9 mouse cellular contexts compared by ENCODE assay signal in genomic region chr1:134080406-134080805, GRCm38 (mm10). TPM values are rescaled to one million over a fixed set of nuclear protein-coding genes. Genes with fewer than 3 reads are reported as not detected.
DNase-seq lines count a peak whose midpoint lies in the region; ATAC-seq lines count a peak whose summit lies in the region.
"Had no signal": no experiment of that assay in that cellular context is flagged by ENCODE, and none has a peak within 500 bp of the region (broad histone marks: within the 10 kb centered on the region; RNA-seq: fewer than 3 reads in every experiment).

No protein-coding gene starts in this region.

- no peaks in the 10 kb centered on the region for H3K9me3 ChIP-seq in kidney, embryonic 15.5 days (replicated peaks)
- H3K9me3 ChIP-seq in embryonic facial prominence, embryonic 10.5 days = no peaks in the 10 kb centered on the region
- no peaks in the 10 kb centered on the region for H3K9me3 ChIP-seq in liver, embryonic 13.5 days (replicated peaks)
- H3K9me3 ChIP-seq: megakaryocyte, embryonic 14.5 days had no signal

- H3K4me3 ChIP-seq in kidney, embryonic 15.5 days (replicated peaks) = no peak overlapping the region
- no peak overlapping the region for H3K4me3 ChIP-seq in embryonic facial prominence, embryonic 10.5 days
- no peak overlapping the region for H3K4me3 ChIP-seq in liver, embryonic 13.5 days (replicated peaks)

- DNase-seq in cerebellum, adult 9-11 months = peak; percentile 60
- DNase-seq in cerebellum, adult 8-10 months = no peak
- DNase-seq in kidney, postnatal 4 days = no peak
- DNase-seq in embryonic facial prominence, embryonic 10.5 days (ENCODE audit: low spot score) = no peak
- no peak for DNase-seq in liver, embryonic 13.5 days
- DNase-seq in gastrocnemius, postnatal 10 days = no peak

- ATAC-seq in kidney, embryonic 15.5 days (replicated peaks; ENCODE audit: low FRiP score) = no peak
- no peak for ATAC-seq in liver, embryonic 13.5 days (ENCODE audit: low read depth)
- no peak for ATAC-seq in activated CD4-positive, CD25-positive, alpha-beta regulatory T cell, adult 4 months

- peak overlapping the region; percentile 89 for H3K27ac ChIP-seq in kidney, embryonic 15.5 days
- peak overlapping the region; percentile 87 for H3K27ac ChIP-seq in embryonic facial prominence, embryonic 10.5 days (replicated peaks)
- H3K27ac ChIP-seq in liver, embryonic 13.5 days = peak overlapping the region; percentile 95

- 83% methylated on average over 4 of the region's 4 CpGs for WGBS in kidney, embryonic 15.5 days
- 83% methylated on average over 4 of the region's 4 CpGs for WGBS in embryonic facial prominence, embryonic 10.5 days
- WGBS in liver, embryonic 13.5 days (ENCODE audit: insufficient replicate concordance) = 48% methylated on average over 4 of the region's 4 CpGs

- H3K4me2 ChIP-seq in kidney, embryonic 15.5 days = no peak overlapping the region
- H3K4me2 ChIP-seq in liver, embryonic 13.5 days = peak overlapping the region; percentile 85

- H3K9ac ChIP-seq in kidney, embryonic 15.5 days = no peak overlapping the region
- H3K9ac ChIP-seq in liver, embryonic 13.5 days = peak overlapping the region; percentile 82

- peaks cover 7% of the 10 kb centered on the region for H3K36me3 ChIP-seq in kidney, embryonic 15.5 days
- peaks cover 19% of the 10 kb centered on the region for H3K36me3 ChIP-seq in embryonic facial prominence, embryonic 10.5 days (replicated peaks)
- H3K36me3 ChIP-seq in liver, embryonic 13.5 days = peaks cover 25% of the 10 kb centered on the region

- H3K27me3 ChIP-seq in kidney, embryonic 15.5 days = no peaks in the 10 kb centered on the region
- H3K27me3 ChIP-seq in embryonic facial prominence, embryonic 10.5 days (replicated peaks; ENCODE audit: low read depth, poor library complexity, severe bottlenecking) = peaks cover 13% of the 10 kb centered on the region
- H3K27me3 ChIP-seq in liver, embryonic 13.5 days = no peaks in the 10 kb centered on the region
- H3K27me3 ChIP-seq: megakaryocyte, embryonic 14.5 days had no signal

- H3K4me1 ChIP-seq in kidney, embryonic 15.5 days = peaks cover 51% of the 10 kb centered on the region
- peaks cover 59% of the 10 kb centered on the region for H3K4me1 ChIP-seq in embryonic facial prominence, embryonic 10.5 days
- peaks cover 90% of the 10 kb centered on the region for H3K4me1 ChIP-seq in liver, embryonic 13.5 days (replicated peaks)

RNA-seq across cellular contexts. Expression of gene Btg2, which starts 1.5 kb away (rescaled TPM):
- 31.1 and 32.2 TPM in 2 replicates for polyA plus RNA-seq in kidney, embryonic 15.5 days (2015; fragmentation: Nextera tagmentation; extraction: Ambion mirVana)
- 32.5 and 40.4 TPM in 2 replicates for polyA plus RNA-seq in embryonic facial prominence, embryonic 10.5 days (2016; fragmentation: Nextera tagmentation; extraction: Ambion mirVana)
- 79.6 and 89.1 TPM in 2 replicates for polyA plus RNA-seq in liver, embryonic 13.5 days (2015; fragmentation: Nextera tagmentation; extraction: Ambion mirVana)
- polyA plus RNA-seq in activated CD4-positive, CD25-positive, alpha-beta regulatory T cell, adult 4 months (2017; shearing (Covaris generic)) = 100 to 1,000 TPM; 174 to 181 TPM
- 10 to 100 TPM; 25.0 to 30.4 TPM for total RNA-seq in gastrocnemius, postnatal 10 days (2021)

RNA-seq across cellular contexts. Expression of gene Chit1, which starts 30.6 kb away (rescaled TPM):
- 0.30 and 0.31 TPM in 2 replicates for polyA plus RNA-seq in kidney, embryonic 15.5 days (2015; fragmentation: Nextera tagmentation; extraction: Ambion mirVana)
- 0.09 TPM in 1 of 2 replicates, not detected in the other for polyA plus RNA-seq in embryonic facial prominence, embryonic 10.5 days (2016; fragmentation: Nextera tagmentation; extraction: Ambion mirVana)
- polyA plus RNA-seq in liver, embryonic 13.5 days (2015; fragmentation: Nextera tagmentation; extraction: Ambion mirVana) = 0.08 and 0.12 TPM in 2 replicates
- polyA plus RNA-seq in activated CD4-positive, CD25-positive, alpha-beta regulatory T cell, adult 4 months (2017; shearing (Covaris generic)) = not detected
- under 1 TPM in 1 of 2 experiments, not detected in 1; 0.16 TPM for total RNA-seq in gastrocnemius, postnatal 10 days (2021)

RNA-seq across cellular contexts. Expression of gene Fmod, which starts 43.4 kb away (rescaled TPM):
- polyA plus RNA-seq in kidney, embryonic 15.5 days (2015; fragmentation: Nextera tagmentation; extraction: Ambion mirVana) = 11.6 and 12.4 TPM in 2 replicates
- 2.0 and 2.2 TPM in 2 replicates for polyA plus RNA-seq in embryonic facial prominence, embryonic 10.5 days (2016; fragmentation: Nextera tagmentation; extraction: Ambion mirVana)
- 2.2 and 2.5 TPM in 2 replicates for polyA plus RNA-seq in liver, embryonic 13.5 days (2015; fragmentation: Nextera tagmentation; extraction: Ambion mirVana)
- not detected for polyA plus RNA-seq in activated CD4-positive, CD25-positive, alpha-beta regulatory T cell, adult 4 months (2017; shearing (Covaris generic))
- 100 to 1,000 TPM; 214 to 221 TPM for total RNA-seq in gastrocnemius, postnatal 10 days (2021)
